Mouse (Mus musculus) small intestine, adult 2 months (tissue): ENCODE results near the gene Psmb6.

ENCODE experiments used
- CTCF ChIP-seq: fragments of 200-500 bp; IDR thresholded peaks from 2 replicates; pipeline ENCODE4 v1.5.1; 2012; ENCODE audit warnings: low read depth, mild to moderate bottlenecking, control low read depth, inconsistent platforms, low read length, moderate library complexity, mixed read lengths; ENCODE audit not compliant: insufficient replicate concordance, insufficient read length; ENCODE audit errors: extremely low read depth
- POLR2A ChIP-seq: fragments of 200-500 bp; IDR thresholded peaks from 2 replicates; pipeline ENCODE4 v1.6.1; 2012; ENCODE audit warnings: low read depth, mild to moderate bottlenecking, control low read depth, inconsistent platforms, low read length, moderate library complexity

GRCm38 (mm10) chr11:70516352-70516751 is 8.8 kb upstream of the Psmb6 start:
- TF ChIP-seq POLR2A (no peak), CTCF (no peak)
